Mouse (Mus musculus) embryonic facial prominence, embryonic 11.5 days (tissue): ENCODE measurements around the gene Commd6. TPM values are rescaled to one million over a fixed set of nuclear protein-coding genes. Genes with fewer than 3 reads are reported as not detected.

Source experiments
- ATAC-seq: fragments of 200-750 bp; cut with Nextera tagmentation; replicated peaks from 2 replicates; pipeline ENCODE4 v1.8.0; 2017; ENCODE audit warnings: low read depth; ENCODE audit not compliant: insufficient number of reproducible peaks, low FRiP score, low TSS enrichment
- DNase-seq: peaks from one replicate; pipeline ENCODE4 v3.0.0-alpha.2; 2015; ENCODE audit warnings: low spot score
- H3K27ac ChIP-seq: fragments of 300-500 bp; sonication (generic); replicated peaks from 2 replicates; pipeline ENCODE4 v1.5.1; 2014; ENCODE audit warnings: mild to moderate bottlenecking, low read depth, low read length, control low read depth
- H3K27me3 ChIP-seq: fragments of 300-500 bp; sonication (generic); 2 replicates; pipeline ENCODE4 v1.6.1; 2014; ENCODE audit warnings: mild to moderate bottlenecking, low read length, moderate library complexity, mixed read lengths; ENCODE audit not compliant: control insufficient read depth, insufficient read depth
- H3K36me3 ChIP-seq: fragments of 300-500 bp; sonication (generic); replicated peaks from 2 replicates; pipeline ENCODE4 v1.6.1; 2014; ENCODE audit warnings: low read depth, mild to moderate bottlenecking, low read length, moderate library complexity, mixed read lengths; ENCODE audit not compliant: control insufficient read depth, insufficient read depth
- H3K4me1 ChIP-seq: fragments of 300-500 bp; sonication (generic); 2 replicates; pipeline ENCODE4 v1.6.1; 2014; ENCODE audit warnings: low read length, mixed read lengths; ENCODE audit not compliant: control insufficient read depth, insufficient read depth
- H3K4me2 ChIP-seq: fragments of 300-500 bp; sonication (generic); 2 replicates; pipeline ENCODE4 v1.6.1; 2014; ENCODE audit warnings: low read depth, mild to moderate bottlenecking, control low read depth, low read length, moderate library complexity
- H3K4me3 ChIP-seq: fragments of 300-500 bp; sonication (generic); 2 replicates; pipeline ENCODE4 v1.5.1; 2014; ENCODE audit warnings: low read depth, low read length, control low read depth
- H3K9ac ChIP-seq: fragments of 300-500 bp; sonication (generic); replicated peaks from 2 replicates; pipeline ENCODE4 v1.6.1; 2014; ENCODE audit warnings: mild to moderate bottlenecking, control low read depth, low read length
- H3K9me3 ChIP-seq: fragments of 300-500 bp; sonication (generic); replicated peaks from 2 replicates; pipeline ENCODE4 v1.6.1; 2016; ENCODE audit warnings: mild to moderate bottlenecking, low read length, inconsistent platforms, mixed read lengths; ENCODE audit not compliant: control insufficient read depth
- WGBS: fragments of 180-500 bp; shearing (Covaris S2); extraction: QIAGEN DNeasy Blood & Tissue Kit; methylation state at CpG from one replicate; pipeline ENCODE4 v1.1.7; 2014; 5-methylcytosine and 5-hydroxymethylcytosine counted together
- polyA plus RNA-seq: library from polyadenylated mRNA; unstranded; fragments of >200 nt; fragmentation: Nextera tagmentation; extraction: Ambion mirVana; gene quantifications from 2 replicates; pipeline ENCODE4 v1.2.1, GENCODE M21; 2014

Gene Commd6
- 94.6 and 97.7 TPM in 2 replicates for polyA plus RNA-seq

DNA sequence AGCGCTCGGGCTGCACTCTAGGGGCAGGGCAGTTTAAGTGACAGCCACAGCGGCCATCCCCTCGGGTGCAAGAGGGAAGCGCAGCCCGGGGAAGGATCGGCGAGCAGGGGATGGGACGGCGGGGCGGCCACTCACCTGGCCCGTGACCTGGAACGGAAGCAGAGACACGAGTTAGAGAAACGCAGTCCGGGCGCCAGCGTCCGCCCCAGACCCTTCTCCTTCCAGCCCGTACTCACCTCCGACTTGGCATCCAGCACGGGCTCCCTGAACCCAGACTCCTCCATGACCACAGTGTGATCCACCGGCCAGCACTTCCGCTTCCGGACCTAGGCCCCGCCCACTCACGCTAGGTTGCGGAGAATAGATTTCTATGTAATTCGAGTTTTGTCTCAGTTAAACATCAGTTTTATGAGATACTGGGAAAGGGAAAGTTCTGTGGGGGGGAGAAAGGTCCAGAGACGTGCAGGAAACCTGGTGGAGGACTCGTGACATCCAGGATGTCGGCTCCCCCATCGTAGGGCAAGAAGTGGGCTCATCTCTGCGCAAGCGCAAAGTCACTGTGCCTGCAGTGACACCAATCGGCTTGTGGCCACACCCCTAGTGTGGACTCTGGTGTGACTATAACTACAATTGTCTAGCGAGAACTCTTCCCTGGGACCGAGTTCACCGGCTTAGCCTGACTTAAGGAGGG is at the start of gene Commd6:
Gene Commd6, minus strand, starts transcription at position 534 of the 691 bp plus-strand sequence.
- no peaks in the 10 kb centered on the region for H3K4me1 ChIP-seq
- peak within 1 kb of the TSS; percentile 63 for H3K9ac ChIP-seq
- H3K4me3 ChIP-seq: peak within 1 kb of the TSS; percentile 69
- ATAC-seq: peak; percentile 97
- peak within 1 kb of the TSS; percentile 71 for H3K4me2 ChIP-seq
- peak within 1 kb of the TSS; percentile 44; the same call in 1 of the 2 replicates for H3K27ac ChIP-seq
- H3K27me3 ChIP-seq: no peaks in the 10 kb centered on the region
- peak; percentile 93 for DNase-seq
- H3K9me3 ChIP-seq: no peaks in the 10 kb centered on the region
- WGBS: under 1% methylated on average over 33 of the region's 39 CpGs
- no peaks in the 10 kb centered on the region for H3K36me3 ChIP-seq

DNA sequence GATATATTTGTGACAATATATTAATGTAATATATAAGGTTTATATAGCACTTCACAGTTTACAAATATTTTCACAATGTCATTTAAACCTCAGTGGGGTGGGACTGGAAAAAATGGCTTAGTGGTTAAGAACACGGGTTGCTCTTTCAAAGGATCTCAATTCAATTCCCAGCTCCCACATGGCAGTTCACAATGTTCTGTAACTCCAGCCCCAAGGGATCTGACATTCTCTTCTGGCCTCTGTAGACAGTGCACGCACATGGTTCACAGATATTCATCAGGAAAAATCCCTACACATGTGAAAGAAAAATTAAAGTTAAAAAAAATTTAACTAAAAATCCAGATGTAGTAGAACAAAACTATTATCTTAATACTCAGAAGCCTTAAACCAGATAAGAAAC is 47.9 kb upstream of the Commd6 start:
- no peak for DNase-seq
- no peak for ATAC-seq
- Histone ChIP-seq H3K9me3 (no peaks in the 10 kb centered on the region), H3K27ac (no peak overlapping the region), H3K4me1 (no peaks in the 10 kb centered on the region), H3K36me3 (no peaks in the 10 kb centered on the region), H3K9ac (no peak overlapping the region), H3K27me3 (no peaks in the 10 kb centered on the region), H3K4me3 (no peak overlapping the region), H3K4me2 (no peak overlapping the region)
- 80% methylated on average over 2 of the region's 2 CpGs for WGBS

DNA sequence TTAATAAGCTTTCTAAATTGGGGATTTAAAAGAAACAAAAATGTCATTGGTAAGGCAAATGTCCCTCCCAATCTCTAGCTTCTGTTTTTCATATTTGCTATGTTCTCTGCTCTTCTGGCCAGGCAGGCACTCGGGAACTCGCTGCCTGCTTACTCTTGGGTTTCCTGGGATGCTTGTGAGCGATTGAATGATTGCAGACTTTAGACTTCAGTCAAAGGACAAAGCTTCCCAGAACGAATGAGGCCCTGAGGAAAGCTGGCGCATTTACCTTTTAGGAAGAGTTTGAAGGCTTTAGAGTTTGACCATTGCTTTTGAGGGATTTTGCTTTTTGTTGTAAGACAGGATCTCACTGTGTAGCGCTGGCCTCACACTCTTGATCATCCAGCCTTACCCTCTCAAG is 47.2 kb upstream of the Commd6 start:
- no peaks in the 10 kb centered on the region for H3K36me3 ChIP-seq
- WGBS: 91% methylated on average over 6 of the region's 6 CpGs
- DNase-seq (no peak), ATAC-seq (no peak)
- no peak overlapping the region for H3K4me3 ChIP-seq
- no peaks in the 10 kb centered on the region for H3K27me3 ChIP-seq
- no peak overlapping the region for H3K9ac ChIP-seq
- H3K9me3 ChIP-seq: no peaks in the 10 kb centered on the region
- no peak overlapping the region for H3K4me2 ChIP-seq
- H3K4me1 ChIP-seq: no peaks in the 10 kb centered on the region
- H3K27ac ChIP-seq: no peak overlapping the region

DNA sequence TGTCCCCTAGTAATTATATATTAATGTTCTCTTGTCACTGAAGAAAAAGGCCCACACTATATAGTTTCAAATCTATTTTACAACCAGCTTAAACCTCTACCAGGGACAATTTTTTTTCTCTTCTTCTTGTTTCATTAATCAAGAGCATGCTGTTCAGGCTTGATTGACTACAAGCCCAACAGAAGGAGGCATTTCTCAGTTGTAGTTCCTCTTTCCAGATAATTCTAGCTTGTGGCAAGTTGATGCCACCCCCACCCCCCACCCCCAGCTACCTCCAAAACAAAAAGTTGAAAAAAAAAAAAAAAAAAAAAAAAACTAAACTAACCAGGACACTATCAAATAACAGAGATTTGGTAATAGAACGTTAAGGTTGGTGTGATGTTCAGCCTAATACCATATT is 31.7 kb upstream of the Commd6 start:
- Histone ChIP-seq H3K36me3 (no peaks in the 10 kb centered on the region; the same call in 1 of the 2 replicates), H3K27me3 (no peaks in the 10 kb centered on the region), H3K27ac (no peak overlapping the region), H3K4me2 (no peak overlapping the region), H3K4me1 (no peaks in the 10 kb centered on the region), H3K9me3 (no peaks in the 10 kb centered on the region), H3K9ac (no peak overlapping the region), H3K4me3 (no peak overlapping the region)
- no peak for ATAC-seq
- 88% methylated on average over 1 of the region's 1 CpGs for WGBS
- DNase-seq: no peak

DNA sequence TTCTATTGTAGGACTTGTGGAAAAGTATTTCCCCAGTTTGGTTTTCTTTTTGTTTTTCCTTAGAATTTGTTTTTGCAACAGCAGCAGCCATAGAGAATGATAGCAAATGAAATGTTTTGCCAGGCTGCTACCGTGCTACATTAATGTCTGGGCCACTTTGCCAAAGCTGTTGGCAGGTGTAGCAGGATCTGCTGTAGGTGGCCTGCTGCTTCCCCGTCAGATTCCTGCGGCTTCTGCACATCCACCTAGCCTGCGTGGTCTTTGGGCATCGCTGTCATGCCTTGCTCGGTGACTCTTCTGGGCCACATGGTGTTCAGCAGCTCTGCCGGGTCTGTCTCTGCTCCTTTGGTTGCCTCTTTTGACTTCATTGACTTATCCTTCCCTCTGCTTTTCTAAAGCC is 28.1 kb upstream of the Commd6 start:
- H3K36me3 ChIP-seq: no peaks in the 10 kb centered on the region; the same call in 1 of the 2 replicates
- no peaks in the 10 kb centered on the region for H3K4me1 ChIP-seq
- H3K27ac ChIP-seq: no peak overlapping the region
- DNase-seq: no peak
- no peaks in the 10 kb centered on the region for H3K27me3 ChIP-seq
- 93% methylated on average over 7 of the region's 7 CpGs for WGBS
- H3K4me3 ChIP-seq: no peak overlapping the region
- H3K4me2 ChIP-seq: no peak overlapping the region
- no peak for ATAC-seq
- H3K9ac ChIP-seq: no peak overlapping the region
- H3K9me3 ChIP-seq: no peaks in the 10 kb centered on the region

DNA sequence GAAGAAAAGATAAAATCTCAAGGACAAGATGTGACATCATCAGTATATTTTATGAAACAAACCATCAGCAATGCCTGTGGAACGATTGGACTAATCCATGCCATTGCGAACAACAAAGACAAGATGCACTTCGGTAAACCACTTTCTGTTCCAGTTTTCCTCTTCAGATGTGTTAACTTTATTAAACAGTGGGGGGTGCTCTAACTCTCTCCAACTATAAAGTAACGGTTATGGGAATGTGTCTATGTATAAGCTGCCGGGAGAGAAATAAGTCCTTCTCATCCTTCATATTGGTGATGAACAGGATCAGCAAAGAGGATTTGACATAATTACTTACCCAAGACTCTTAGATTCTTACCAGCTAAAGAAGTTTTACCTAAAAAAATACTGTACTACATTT is 26.1 kb upstream of the Commd6 start:
- H3K27me3 ChIP-seq: no peaks in the 10 kb centered on the region
- DNase-seq (no peak), ATAC-seq (no peak)
- 87% methylated on average over 5 of the region's 5 CpGs for WGBS
- H3K36me3 ChIP-seq: no peaks in the 10 kb centered on the region; the same call in 1 of the 2 replicates
- no peak overlapping the region for H3K4me2 ChIP-seq
- H3K4me3 ChIP-seq: no peak overlapping the region
- H3K9ac ChIP-seq: no peak overlapping the region
- H3K4me1 ChIP-seq: no peaks in the 10 kb centered on the region
- H3K27ac ChIP-seq: no peak overlapping the region
- no peaks in the 10 kb centered on the region for H3K9me3 ChIP-seq

DNA sequence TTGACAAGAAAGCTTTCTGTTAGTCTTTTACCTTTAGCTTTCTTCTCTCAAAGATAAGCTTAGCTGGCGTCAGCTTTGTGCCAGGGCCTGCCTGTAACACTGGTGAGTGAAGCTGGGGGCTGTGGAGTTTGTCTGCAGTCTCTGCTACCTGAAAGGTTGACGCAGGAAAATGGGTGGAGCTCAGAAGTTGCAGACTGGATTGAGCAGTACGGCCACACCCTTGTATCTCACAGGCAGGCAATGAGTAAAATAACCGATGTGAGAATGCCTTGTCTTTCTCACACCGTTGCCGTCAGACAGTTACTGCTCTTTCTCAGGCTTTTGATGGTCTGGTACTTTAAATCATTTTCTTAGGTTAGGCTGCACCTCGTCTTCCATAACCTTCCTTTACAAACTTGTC is 25.6 kb upstream of the Commd6 start:
- H3K36me3 ChIP-seq: no peaks in the 10 kb centered on the region; the same call in 1 of the 2 replicates

DNA sequence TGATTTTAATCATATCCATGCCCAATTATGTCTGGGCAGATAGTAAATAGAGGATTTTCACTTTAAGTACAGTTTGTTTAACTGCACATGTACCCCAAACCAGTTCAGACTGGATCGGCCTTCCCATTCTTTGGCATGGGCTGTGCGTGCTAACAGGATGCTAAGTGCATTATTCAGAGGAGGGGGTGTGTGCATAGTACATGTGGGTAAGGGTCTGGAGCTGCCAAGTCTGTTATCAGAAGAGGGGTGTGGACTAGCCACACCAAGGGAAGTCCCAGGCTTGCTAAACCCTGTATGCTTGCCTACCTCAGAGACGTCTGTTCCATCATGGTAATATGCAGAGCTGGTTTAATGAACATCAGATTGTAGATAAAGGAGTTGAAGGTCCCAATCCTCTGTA is 23.8 kb upstream of the Commd6 start:
- no peaks in the 10 kb centered on the region for H3K9me3 ChIP-seq
- WGBS: 90% methylated on average over 3 of the region's 3 CpGs
- ATAC-seq (no peak), DNase-seq (no peak)
- no peaks in the 10 kb centered on the region; the same call in 1 of the 2 replicates for H3K36me3 ChIP-seq
- H3K27ac ChIP-seq: no peak overlapping the region
- H3K4me3 ChIP-seq: no peak overlapping the region
- no peaks in the 10 kb centered on the region for H3K27me3 ChIP-seq
- H3K4me2 ChIP-seq: no peak overlapping the region
- H3K4me1 ChIP-seq: no peaks in the 10 kb centered on the region
- no peak overlapping the region for H3K9ac ChIP-seq

More for the DNA sequence above, 25.6 kb upstream of the Commd6 start:
- H3K27me3 ChIP-seq: no peaks in the 10 kb centered on the region
- no peak overlapping the region for H3K9ac ChIP-seq
- no peak overlapping the region for H3K4me2 ChIP-seq
- no peak overlapping the region for H3K27ac ChIP-seq
- DNase-seq (no peak), ATAC-seq (no peak)
- no peaks in the 10 kb centered on the region for H3K4me1 ChIP-seq
- no peak overlapping the region for H3K4me3 ChIP-seq
- WGBS: 90% methylated on average over 7 of the region's 7 CpGs
- no peaks in the 10 kb centered on the region for H3K9me3 ChIP-seq
